Mouse (Mus musculus) forelimb bud, embryonic 11.5 days (tissue): ENCODE results near the gene Xylt1.

Experiments
- DNase-seq: peaks from one replicate; pipeline ENCODE4 v3.0.0-alpha.2; 2012; ENCODE audit warnings: low read depth, low spot score

Gene Xylt1

GRCm38 (mm10) chr7:117380418-117381187 lies at the start of gene Xylt1:
Xylt1 (plus strand) TSS chr7:117380979.
- DNase-seq: peak; percentile 53

- no peak for DNase-seq
Observed at GRCm38 (mm10) chr7:117333936-117334335, 46.8 kb upstream of the Xylt1 start.

- DNase-seq: no peak
Observed at GRCm38 (mm10) chr7:117356316-117356715, 24.5 kb upstream of the Xylt1 start.

- no peak for DNase-seq
Observed at GRCm38 (mm10) chr7:117357425-117358194, 23.2 kb upstream of the Xylt1 start.

- DNase-seq: no peak
Observed at GRCm38 (mm10) chr7:117361281-117361680, 19.5 kb upstream of the Xylt1 start.

DNA sequence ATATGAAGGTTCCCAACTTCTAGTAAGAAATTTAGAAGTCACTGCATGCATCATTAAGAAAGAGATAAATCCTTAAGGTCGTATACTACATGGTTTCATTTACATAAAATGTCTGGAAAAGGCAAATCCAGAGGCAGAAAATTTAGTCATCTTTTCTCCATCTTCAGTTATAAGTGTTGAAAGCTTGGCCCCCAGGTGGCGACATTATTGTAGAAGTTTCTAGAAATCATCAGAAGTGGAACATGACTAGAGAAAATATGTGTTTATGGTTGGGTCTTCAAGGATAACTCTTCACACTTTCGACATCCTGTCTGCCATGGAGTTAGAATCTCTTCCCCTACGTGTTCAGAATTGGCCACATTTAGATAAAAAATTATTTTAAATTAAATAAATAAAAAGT lies 18.3 kb upstream of the Xylt1 start:
- DNase-seq: no peak

GRCm38 (mm10) chr7:117368647-117369289 lies 12.0 kb upstream of the Xylt1 start:
- DNase-seq: no peak

GRCm38 (mm10) chr7:117369290-117369941 lies 11.4 kb upstream of the Xylt1 start:
- no peak for DNase-seq

GRCm38 (mm10) chr7:117375886-117376309 lies 4.9 kb upstream of the Xylt1 start:
- peak; percentile 52 for DNase-seq

DNA sequence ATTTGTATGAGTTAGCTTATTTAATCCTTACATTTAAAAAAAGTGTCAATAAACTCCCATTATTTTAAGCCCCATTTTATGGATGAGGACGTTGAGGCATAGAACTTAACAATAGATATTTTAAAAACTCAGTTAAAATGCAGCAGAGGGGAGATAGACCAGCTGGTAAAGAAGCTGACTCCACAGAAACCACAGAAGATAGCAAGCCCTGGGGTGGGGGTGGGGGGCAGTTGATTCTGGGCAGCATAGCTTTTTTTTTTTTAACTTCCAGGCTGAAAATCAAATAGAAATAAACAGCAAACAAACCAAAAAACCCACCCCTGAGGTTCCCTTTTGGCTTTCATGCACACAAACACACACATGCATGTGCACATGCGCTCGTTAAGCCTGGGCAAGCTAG lies 3.6 kb upstream of the Xylt1 start:
- DNase-seq: no peak

GRCm38 (mm10) chr7:117380036-117380417 lies 752 bp upstream of the Xylt1 start:
- DNase-seq: no peak

GRCm38 (mm10) chr7:117381188-117381981 lies 606 bp downstream of the Xylt1 start:
- peak; percentile 46 for DNase-seq

DNA sequence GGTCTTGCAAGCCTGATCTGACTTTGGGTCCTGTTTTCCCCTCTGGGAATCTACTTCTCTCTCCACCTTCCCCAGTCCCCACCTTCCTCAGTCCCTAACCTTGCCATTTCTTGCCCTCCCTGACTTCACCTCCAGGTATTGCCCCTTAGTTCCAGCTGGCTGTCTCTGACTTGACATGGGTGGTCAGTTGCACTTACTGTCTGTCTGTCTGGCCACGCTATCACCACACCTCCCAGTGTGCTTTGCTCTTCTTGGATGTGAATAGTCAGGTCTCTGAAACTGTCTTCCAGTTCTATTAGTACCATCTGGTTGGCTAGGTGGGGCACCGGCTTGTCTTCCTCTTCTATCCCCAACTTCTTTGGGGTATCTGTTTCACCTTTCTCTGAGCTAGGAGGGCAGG lies 1.2 kb downstream of the Xylt1 start:
- no peak for DNase-seq

DNA sequence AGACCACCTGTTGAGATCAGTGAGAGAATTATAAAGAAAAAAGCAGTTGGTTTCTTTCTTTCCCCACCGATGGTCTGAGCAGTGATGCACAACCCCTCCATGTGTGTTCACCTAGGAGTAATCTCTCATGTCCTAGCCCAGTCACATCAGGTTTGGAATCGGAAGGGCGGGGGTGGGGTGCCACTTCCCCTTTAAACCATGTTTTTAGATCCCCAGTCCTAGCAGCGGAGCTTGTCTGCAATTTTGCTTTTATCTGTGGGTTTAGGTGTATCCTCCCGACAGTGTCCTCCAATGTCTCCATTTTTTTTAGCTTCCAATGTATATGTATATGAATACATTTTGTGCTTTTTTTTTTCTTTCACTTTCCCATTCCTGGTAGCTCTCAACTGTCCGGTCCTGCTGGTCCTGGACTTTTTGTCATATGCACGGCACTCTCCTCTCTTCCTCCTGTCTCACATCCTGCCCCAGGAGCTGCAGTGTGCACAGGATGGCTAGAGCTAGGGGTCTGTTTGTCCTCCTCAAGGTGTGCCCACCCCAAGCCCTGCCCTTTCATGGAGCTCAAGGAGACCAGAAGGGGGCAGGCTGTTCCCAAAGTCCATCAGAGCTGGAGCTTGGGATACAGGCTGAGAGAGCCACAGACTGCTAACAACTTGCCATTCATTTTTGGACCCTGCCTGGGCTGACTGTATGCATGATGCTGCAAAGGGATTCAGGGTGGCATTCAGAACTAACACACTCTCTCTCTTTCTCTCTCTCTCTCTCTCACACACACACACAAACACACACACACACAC lies 2.6 kb downstream of the Xylt1 start:
- DNase-seq: peak; percentile 32

GRCm38 (mm10) chr7:117386376-117386775 lies 5.6 kb downstream of the Xylt1 start:
- no peak for DNase-seq

DNA sequence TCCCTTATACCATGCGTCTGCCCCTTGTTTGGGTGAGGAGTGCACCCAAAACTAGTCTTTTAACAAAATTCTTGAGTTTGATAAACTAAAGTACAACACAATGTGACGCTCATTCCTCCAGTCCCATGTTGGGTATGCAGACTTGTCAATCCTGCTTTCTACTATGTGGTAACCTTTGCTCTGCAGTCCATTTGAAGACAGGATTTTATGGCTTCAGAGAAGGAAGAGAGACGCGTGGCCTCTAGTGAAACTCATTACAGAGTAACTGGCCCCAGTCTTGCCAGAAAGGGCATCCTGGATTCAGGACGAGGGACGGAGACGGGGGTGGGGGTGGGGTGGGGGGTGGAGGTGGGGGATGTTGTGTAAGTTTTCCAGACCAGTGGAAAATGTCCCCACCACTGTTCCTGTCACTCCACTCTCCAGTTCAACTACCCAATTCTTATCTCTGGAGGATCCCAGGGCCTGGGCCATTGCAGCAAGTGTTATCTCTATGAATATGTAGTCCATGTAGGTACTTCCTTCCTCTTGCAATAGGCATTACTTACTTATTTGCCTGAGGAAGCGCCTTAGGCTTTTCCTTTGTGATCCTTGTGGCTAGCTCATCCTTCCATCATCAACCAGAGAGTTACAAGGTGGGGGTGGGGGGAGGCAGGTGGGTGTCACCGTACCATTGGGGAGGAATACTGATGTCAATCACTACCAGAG lies 7.7 kb downstream of the Xylt1 start:
- DNase-seq: no peak

GRCm38 (mm10) chr7:117389048-117389447 lies 8.3 kb downstream of the Xylt1 start:
- DNase-seq: no peak

- DNase-seq: no peak
Observed at GRCm38 (mm10) chr7:117392863-117393569, 12.2 kb downstream of the Xylt1 start.

- DNase-seq: no peak
Observed at GRCm38 (mm10) chr7:117393976-117394375, 13.2 kb downstream of the Xylt1 start.
